Mouse (Mus musculus): ENCODE measurements around the gene Plrg1. TPM values are rescaled to one million over a fixed set of nuclear protein-coding genes. Genes with fewer than 3 reads are reported as not detected.

The Plrg1 gene
- total and polyA plus RNA-seq, 2 experiments from 2014 or later: 85.6 to 90.8 TPM

- Histone ChIP-seq H3K9me3 (ENCODE audit: low read length) (no peaks in the 10 kb centered on the region), H3K4me1 (ENCODE audit: insufficient read depth) (no peaks in the 10 kb centered on the region), H3K36me3 (ENCODE audit: insufficient read depth) (peaks cover 79% of the 10 kb centered on the region), H3K27me3 (ENCODE audit: insufficient read depth, low read length) (no peaks in the 10 kb centered on the region), H3K9ac (no peak overlapping the region), H3K27ac (ENCODE audit: low read depth, low read length) (no peak overlapping the region), H3K4me2 (ENCODE audit: low read depth) (no peak overlapping the region), H3K4me3 (ENCODE audit: low read depth, low read length) (no peak overlapping the region)
- no peak for TF ChIP-seq CTCF (IDR thresholded peaks at IDR 0.05; ENCODE audit: low read depth)
- ATAC-seq: no peak
- 87% methylated on average over 4 of the region's 4 CpGs for WGBS
- no peak for DNase-seq
Measured at GRCm38 (mm10) chr3:83070231-83070630, 14.9 kb downstream of the Plrg1 start.

- H3K27ac ChIP-seq (ENCODE audit: low read depth, low read length): no peak overlapping the region
- TF ChIP-seq CTCF (IDR thresholded peaks at IDR 0.05; ENCODE audit: low read depth): no peak
- H3K4me3 ChIP-seq (ENCODE audit: low read depth, low read length): no peak overlapping the region
- H3K4me2 ChIP-seq (ENCODE audit: low read depth): no peak overlapping the region
- no peaks in the 10 kb centered on the region for H3K27me3 ChIP-seq (ENCODE audit: insufficient read depth, low read length)
- peak; percentile 57 for DNase-seq
- ATAC-seq: peak; percentile 47
- no peaks in the 10 kb centered on the region for H3K9me3 ChIP-seq (ENCODE audit: low read length)
- no peak overlapping the region for H3K9ac ChIP-seq
- H3K36me3 ChIP-seq (ENCODE audit: insufficient read depth): peaks cover 23% of the 10 kb centered on the region
- 24% methylated on average over 3 of the region's 3 CpGs for WGBS
- peaks cover 4% of the 10 kb centered on the region; the same call in 1 of the 2 replicates for H3K4me1 ChIP-seq (ENCODE audit: insufficient read depth)
Measured at GRCm38 (mm10) chr3:83076563-83076962, 21.2 kb downstream of the Plrg1 start.

GRCm38 (mm10) chr3:83080567-83081055, 25.3 kb downstream of the Plrg1 start:
- H3K9me3 ChIP-seq (ENCODE audit: low read length): no peaks in the 10 kb centered on the region
- ATAC-seq: peak; percentile 80
- peak; percentile 96 for TF ChIP-seq CTCF (IDR thresholded peaks at IDR 0.05; ENCODE audit: low read depth)
- peaks cover 4% of the 10 kb centered on the region; the same call in 1 of the 2 replicates for H3K4me1 ChIP-seq (ENCODE audit: insufficient read depth)
- peak; percentile 78 for DNase-seq
- H3K4me2 ChIP-seq (ENCODE audit: low read depth): peak overlapping the region; percentile 45
- 4% methylated on average over 11 of the region's 11 CpGs for WGBS
- H3K4me3 ChIP-seq (ENCODE audit: low read depth, low read length): peak overlapping the region; percentile 13; the same call in 1 of the 2 replicates
- no peak overlapping the region for H3K9ac ChIP-seq
- no peak overlapping the region for H3K27ac ChIP-seq (ENCODE audit: low read depth, low read length)
- H3K36me3 ChIP-seq (ENCODE audit: insufficient read depth): no peaks in the 10 kb centered on the region
- no peaks in the 10 kb centered on the region for H3K27me3 ChIP-seq (ENCODE audit: insufficient read depth, low read length)

GRCm38 (mm10) chr3:83097586-83097985, 42.3 kb downstream of the Plrg1 start:
- H3K9me3 ChIP-seq (ENCODE audit: low read length): no peaks in the 10 kb centered on the region
- H3K36me3 ChIP-seq (ENCODE audit: insufficient read depth): no peaks in the 10 kb centered on the region
- H3K4me1 ChIP-seq (ENCODE audit: insufficient read depth): peaks cover 23% of the 10 kb centered on the region
- no peak overlapping the region for H3K4me3 ChIP-seq (ENCODE audit: low read depth, low read length)
- no peak for DNase-seq
- no peaks in the 10 kb centered on the region for H3K27me3 ChIP-seq (ENCODE audit: insufficient read depth, low read length)
- WGBS: 9% methylated on average over 6 of the region's 6 CpGs
- ATAC-seq: no peak
- no peak overlapping the region for H3K9ac ChIP-seq
- H3K4me2 ChIP-seq (ENCODE audit: low read depth): no peak overlapping the region
- H3K27ac ChIP-seq (ENCODE audit: low read depth, low read length): peak overlapping the region; percentile 36; the same call in 1 of the 2 replicates
- no peak for TF ChIP-seq CTCF (IDR thresholded peaks at IDR 0.05; ENCODE audit: low read depth)

- DNase-seq (peak; percentile 74), ATAC-seq (peak; percentile 90)
- Histone ChIP-seq H3K4me2 (ENCODE audit: low read depth) (peak overlapping the region; percentile 63), H3K36me3 (ENCODE audit: insufficient read depth) (no peaks in the 10 kb centered on the region), H3K4me3 (ENCODE audit: low read depth, low read length) (peak overlapping the region; percentile 34), H3K9me3 (ENCODE audit: low read length) (no peaks in the 10 kb centered on the region), H3K27ac (ENCODE audit: low read depth, low read length) (peak overlapping the region; percentile 90), H3K27me3 (ENCODE audit: insufficient read depth, low read length) (no peaks in the 10 kb centered on the region), H3K9ac (peak overlapping the region; percentile 52), H3K4me1 (ENCODE audit: insufficient read depth) (peaks cover 23% of the 10 kb centered on the region)
- TF ChIP-seq CTCF (IDR thresholded peaks at IDR 0.05; ENCODE audit: low read depth): no peak
- WGBS: 0% methylated on average over 14 of the region's 14 CpGs
Measured at GRCm38 (mm10) chr3:83098546-83099034, 43.3 kb downstream of the Plrg1 start.

GRCm38 (mm10) chr3:83099139-83099538, 43.8 kb downstream of the Plrg1 start:
- ATAC-seq (peak; percentile 49), DNase-seq (no peak)
- Histone ChIP-seq H3K36me3 (ENCODE audit: insufficient read depth) (no peaks in the 10 kb centered on the region), H3K27me3 (ENCODE audit: insufficient read depth, low read length) (no peaks in the 10 kb centered on the region), H3K4me1 (ENCODE audit: insufficient read depth) (peaks cover 23% of the 10 kb centered on the region), H3K9ac (peak overlapping the region; percentile 52), H3K27ac (ENCODE audit: low read depth, low read length) (peak overlapping the region; percentile 90), H3K4me2 (ENCODE audit: low read depth) (peak overlapping the region; percentile 63), H3K9me3 (ENCODE audit: low read length) (no peaks in the 10 kb centered on the region), H3K4me3 (ENCODE audit: low read depth, low read length) (peak overlapping the region; percentile 34)
- 86% methylated on average over 1 of the region's 1 CpGs for WGBS
- TF ChIP-seq CTCF (IDR thresholded peaks at IDR 0.05; ENCODE audit: low read depth): no peak

GRCm38 (mm10) chr3:83099651-83100050, 44.3 kb downstream of the Plrg1 start:
- Histone ChIP-seq H3K27me3 (ENCODE audit: insufficient read depth, low read length) (no peaks in the 10 kb centered on the region), H3K4me2 (ENCODE audit: low read depth) (no peak overlapping the region), H3K36me3 (ENCODE audit: insufficient read depth) (no peaks in the 10 kb centered on the region), H3K27ac (ENCODE audit: low read depth, low read length) (peak overlapping the region; percentile 90; the same call in 1 of the 2 replicates), H3K9me3 (ENCODE audit: low read length) (no peaks in the 10 kb centered on the region), H3K9ac (no peak overlapping the region), H3K4me3 (ENCODE audit: low read depth, low read length) (no peak overlapping the region), H3K4me1 (ENCODE audit: insufficient read depth) (peaks cover 23% of the 10 kb centered on the region)
- ATAC-seq (no peak), DNase-seq (no peak)
- TF ChIP-seq CTCF (IDR thresholded peaks at IDR 0.05; ENCODE audit: low read depth): no peak
- 68% methylated on average over 6 of the region's 6 CpGs for WGBS
